23 mouse cellular contexts compared by ENCODE assay signal in genomic region chr8:47046340-47046739, GRCm38 (mm10).
"Had no signal": no experiment of that assay in that cellular context is flagged by ENCODE, and none has a peak within 500 bp of the region (broad histone marks: within the 10 kb centered on the region; RNA-seq: fewer than 3 reads in every experiment).

No protein-coding gene starts in this region.

- H3K4me3 ChIP-seq: heart, adult 2 months; heart, embryonic 13.5 days; heart, embryonic 15.5 days; hindbrain, embryonic 10.5 days; hindbrain, embryonic 12.5 days; intestine, embryonic 15.5 days; kidney, embryonic 15.5 days; limb, embryonic 13.5 days; limb, embryonic 15.5 days; liver, embryonic 12.5 days had no signal

- DNase-seq: gastrocnemius, postnatal 14 days; gastrocnemius, postnatal 36 days; heart, adult 11 months; heart, adult 2 months; heart, postnatal 14 days; heart, postnatal 4 days; kidney, postnatal 14 days; layer of hippocampus, adult 9-11 months; layer of hippocampus, postnatal 36 days; left cerebral cortex, postnatal 4 days had no signal

- H3K9ac ChIP-seq: heart, embryonic 13.5 days; heart, embryonic 15.5 days; hindbrain, embryonic 12.5 days; hindbrain, embryonic 14.5 days; intestine, embryonic 15.5 days; kidney, embryonic 15.5 days; limb, embryonic 13.5 days; limb, embryonic 15.5 days; liver, embryonic 12.5 days had no signal

- H3K27me3 ChIP-seq: heart, embryonic 13.5 days; heart, embryonic 15.5 days; hindbrain, embryonic 12.5 days; intestine, embryonic 15.5 days; kidney, embryonic 15.5 days; limb, embryonic 13.5 days; limb, embryonic 15.5 days; liver, embryonic 12.5 days had no signal

- H3K4me2 ChIP-seq: heart, embryonic 11.5 days; heart, embryonic 13.5 days; heart, embryonic 15.5 days; hindbrain, embryonic 12.5 days; hindbrain, embryonic 14.5 days; intestine, embryonic 15.5 days; kidney, embryonic 15.5 days; limb, embryonic 13.5 days; limb, embryonic 15.5 days; liver, embryonic 12.5 days had no signal

- H3K36me3 ChIP-seq: heart, embryonic 13.5 days; heart, embryonic 15.5 days; hindbrain, embryonic 10.5 days; hindbrain, embryonic 12.5 days; intestine, embryonic 15.5 days; kidney, embryonic 15.5 days; limb, embryonic 13.5 days; limb, embryonic 15.5 days; liver, embryonic 12.5 days had no signal

- ATAC-seq: hindbrain, embryonic 16.5 days; intestine, embryonic 15.5 days; liver, embryonic 12.5 days had no signal

- H3K4me1 ChIP-seq: heart, embryonic 13.5 days; heart, embryonic 15.5 days; hindbrain, embryonic 10.5 days; hindbrain, embryonic 12.5 days; intestine, embryonic 15.5 days; limb, embryonic 13.5 days; liver, embryonic 12.5 days had no signal

- H3K9me3 ChIP-seq: heart, embryonic 15.5 days; hindbrain, embryonic 12.5 days; intestine, embryonic 15.5 days; kidney, embryonic 15.5 days; limb, embryonic 15.5 days; liver, embryonic 12.5 days had no signal

- H3K27ac ChIP-seq: heart, adult 2 months; heart, embryonic 13.5 days; heart, embryonic 15.5 days; hindbrain, embryonic 10.5 days; hindbrain, embryonic 12.5 days; hindbrain, embryonic 14.5 days; intestine, embryonic 15.5 days; kidney, embryonic 15.5 days; kidney, postnatal 0 days; limb, embryonic 13.5 days; limb, embryonic 15.5 days; liver, embryonic 12.5 days had no signal
